Mouse (Mus musculus): ENCODE data around the gene Cnga3. TPM values are rescaled to one million over a fixed set of nuclear protein-coding genes. Genes with fewer than 3 reads are reported as not detected.

Cnga3 gene
- polyA plus RNA-seq, 1 experiment from 2014 or later = 0.75 TPM

- 73% methylated on average over 8 of the region's 8 CpGs for WGBS
- Histone ChIP-seq H3K27me3 (ENCODE audit: control insufficient read depth, insufficient read depth, low read length) (no peaks in the 10 kb centered on the region), H3K9me3 (ENCODE audit: control insufficient read depth, low read depth, low read length) (no peaks in the 10 kb centered on the region), H3K36me3 (ENCODE audit: control insufficient read depth, insufficient read depth, low read length) (no peaks in the 10 kb centered on the region), H3K4me1 (ENCODE audit: control insufficient read depth, insufficient read depth, low read length) (no peaks in the 10 kb centered on the region), H3K4me3 (ENCODE audit: low read depth, low read length) (no peak overlapping the region), H3K4me2 (replicated peaks; ENCODE audit: low read depth, low read length) (no peak overlapping the region), H3K27ac (ENCODE audit: low read length) (no peak overlapping the region), H3K9ac (replicated peaks; ENCODE audit: low read depth, low read length) (no peak overlapping the region)
- no peak for ATAC-seq (ENCODE audit: insufficient number of reproducible peaks, insufficient read depth, low FRiP score, low read depth)
Measured at GRCm38 (mm10) chr1:37242253-37242652, 28.0 kb downstream of the Cnga3 start.

GRCm38 (mm10) chr1:37246476-37246875 lies 32.2 kb downstream of the Cnga3 start:
- no peak overlapping the region for H3K27ac ChIP-seq (ENCODE audit: low read length)
- no peaks in the 10 kb centered on the region for H3K36me3 ChIP-seq (ENCODE audit: control insufficient read depth, insufficient read depth, low read length)
- H3K9ac ChIP-seq (replicated peaks; ENCODE audit: low read depth, low read length) = no peak overlapping the region
- H3K4me2 ChIP-seq (replicated peaks; ENCODE audit: low read depth, low read length) = no peak overlapping the region
- no peak overlapping the region for H3K4me3 ChIP-seq (ENCODE audit: low read depth, low read length)
- 96% methylated on average over 2 of the region's 2 CpGs for WGBS
- H3K27me3 ChIP-seq (ENCODE audit: control insufficient read depth, insufficient read depth, low read length) = no peaks in the 10 kb centered on the region
- ATAC-seq (ENCODE audit: insufficient number of reproducible peaks, insufficient read depth, low FRiP score, low read depth) = no peak
- H3K9me3 ChIP-seq (ENCODE audit: control insufficient read depth, low read depth, low read length) = no peaks in the 10 kb centered on the region
- no peaks in the 10 kb centered on the region for H3K4me1 ChIP-seq (ENCODE audit: control insufficient read depth, insufficient read depth, low read length)

GRCm38 (mm10) chr1:37248406-37248805 lies 34.2 kb downstream of the Cnga3 start:
- no peaks in the 10 kb centered on the region for H3K4me1 ChIP-seq (ENCODE audit: control insufficient read depth, insufficient read depth, low read length)
- no peaks in the 10 kb centered on the region for H3K27me3 ChIP-seq (ENCODE audit: control insufficient read depth, insufficient read depth, low read length)
- no peak for ATAC-seq (ENCODE audit: insufficient number of reproducible peaks, insufficient read depth, low FRiP score, low read depth)
- no peaks in the 10 kb centered on the region for H3K9me3 ChIP-seq (ENCODE audit: control insufficient read depth, low read depth, low read length)
- H3K27ac ChIP-seq (ENCODE audit: low read length) = no peak overlapping the region
- no peak overlapping the region for H3K9ac ChIP-seq (replicated peaks; ENCODE audit: low read depth, low read length)
- no peak overlapping the region for H3K4me3 ChIP-seq (ENCODE audit: low read depth, low read length)
- WGBS = 44% methylated on average over 2 of the region's 2 CpGs
- no peak overlapping the region for H3K4me2 ChIP-seq (replicated peaks; ENCODE audit: low read depth, low read length)
- H3K36me3 ChIP-seq (ENCODE audit: control insufficient read depth, insufficient read depth, low read length) = no peaks in the 10 kb centered on the region

- Histone ChIP-seq H3K36me3 (ENCODE audit: control insufficient read depth, insufficient read depth, low read length) (no peaks in the 10 kb centered on the region), H3K9ac (replicated peaks; ENCODE audit: low read depth, low read length) (no peak overlapping the region), H3K4me1 (ENCODE audit: control insufficient read depth, insufficient read depth, low read length) (no peaks in the 10 kb centered on the region), H3K27ac (ENCODE audit: low read length) (no peak overlapping the region), H3K9me3 (ENCODE audit: control insufficient read depth, low read depth, low read length) (no peaks in the 10 kb centered on the region), H3K27me3 (ENCODE audit: control insufficient read depth, insufficient read depth, low read length) (no peaks in the 10 kb centered on the region), H3K4me3 (ENCODE audit: low read depth, low read length) (no peak overlapping the region), H3K4me2 (replicated peaks; ENCODE audit: low read depth, low read length) (no peak overlapping the region)
- peak; percentile 54; the same call in 1 of the 2 replicates for ATAC-seq (ENCODE audit: insufficient number of reproducible peaks, insufficient read depth, low FRiP score, low read depth)
- 39% methylated on average over 5 of the region's 5 CpGs for WGBS
Measured at GRCm38 (mm10) chr1:37250643-37251310, 36.5 kb downstream of the Cnga3 start.

GRCm38 (mm10) chr1:37258443-37258842 lies 44.2 kb downstream of the Cnga3 start:
- Histone ChIP-seq H3K27ac (ENCODE audit: low read length) (no peak overlapping the region), H3K36me3 (ENCODE audit: control insufficient read depth, insufficient read depth, low read length) (no peaks in the 10 kb centered on the region), H3K9ac (replicated peaks; ENCODE audit: low read depth, low read length) (no peak overlapping the region), H3K27me3 (ENCODE audit: control insufficient read depth, insufficient read depth, low read length) (no peaks in the 10 kb centered on the region), H3K4me1 (ENCODE audit: control insufficient read depth, insufficient read depth, low read length) (no peaks in the 10 kb centered on the region), H3K9me3 (ENCODE audit: control insufficient read depth, low read depth, low read length) (no peaks in the 10 kb centered on the region), H3K4me2 (replicated peaks; ENCODE audit: low read depth, low read length) (no peak overlapping the region), H3K4me3 (ENCODE audit: low read depth, low read length) (no peak overlapping the region)
- no peak for ATAC-seq (ENCODE audit: insufficient number of reproducible peaks, insufficient read depth, low FRiP score, low read depth)
- WGBS = 92% methylated on average over 2 of the region's 2 CpGs

- Histone ChIP-seq H3K9me3 (ENCODE audit: control insufficient read depth, low read depth, low read length) (no peaks in the 10 kb centered on the region), H3K27ac (ENCODE audit: low read length) (no peak overlapping the region), H3K27me3 (ENCODE audit: control insufficient read depth, insufficient read depth, low read length) (no peaks in the 10 kb centered on the region), H3K9ac (replicated peaks; ENCODE audit: low read depth, low read length) (no peak overlapping the region), H3K4me2 (replicated peaks; ENCODE audit: low read depth, low read length) (no peak overlapping the region), H3K4me1 (ENCODE audit: control insufficient read depth, insufficient read depth, low read length) (no peaks in the 10 kb centered on the region), H3K36me3 (ENCODE audit: control insufficient read depth, insufficient read depth, low read length) (no peaks in the 10 kb centered on the region), H3K4me3 (ENCODE audit: low read depth, low read length) (no peak overlapping the region)
- ATAC-seq (ENCODE audit: insufficient number of reproducible peaks, insufficient read depth, low FRiP score, low read depth) = no peak
- 1% methylated on average over 7 of the region's 7 CpGs for WGBS
Measured at GRCm38 (mm10) chr1:37272464-37272863, 58.2 kb downstream of the Cnga3 start.

GRCm38 (mm10) chr1:37286556-37286955 lies 72.3 kb downstream of the Cnga3 start:
- H3K9me3 ChIP-seq (ENCODE audit: control insufficient read depth, low read depth, low read length) = no peaks in the 10 kb centered on the region
- no peak overlapping the region for H3K4me2 ChIP-seq (replicated peaks; ENCODE audit: low read depth, low read length)
- H3K4me3 ChIP-seq (ENCODE audit: low read depth, low read length) = no peak overlapping the region
- H3K9ac ChIP-seq (replicated peaks; ENCODE audit: low read depth, low read length) = no peak overlapping the region
- H3K36me3 ChIP-seq (ENCODE audit: control insufficient read depth, insufficient read depth, low read length) = no peaks in the 10 kb centered on the region
- H3K27ac ChIP-seq (ENCODE audit: low read length) = no peak overlapping the region
- no peaks in the 10 kb centered on the region for H3K4me1 ChIP-seq (ENCODE audit: control insufficient read depth, insufficient read depth, low read length)
- 80% methylated on average over 7 of the region's 7 CpGs for WGBS
- H3K27me3 ChIP-seq (ENCODE audit: control insufficient read depth, insufficient read depth, low read length) = no peaks in the 10 kb centered on the region
- ATAC-seq (ENCODE audit: insufficient number of reproducible peaks, insufficient read depth, low FRiP score, low read depth) = no peak

- no peak overlapping the region for H3K27ac ChIP-seq (ENCODE audit: low read length)
- H3K4me3 ChIP-seq (ENCODE audit: low read depth, low read length) = no peak overlapping the region
- H3K36me3 ChIP-seq (ENCODE audit: control insufficient read depth, insufficient read depth, low read length) = no peaks in the 10 kb centered on the region
- no peak for ATAC-seq (ENCODE audit: insufficient number of reproducible peaks, insufficient read depth, low FRiP score, low read depth)
- H3K9ac ChIP-seq (replicated peaks; ENCODE audit: low read depth, low read length) = no peak overlapping the region
- no peaks in the 10 kb centered on the region for H3K4me1 ChIP-seq (ENCODE audit: control insufficient read depth, insufficient read depth, low read length)
- H3K4me2 ChIP-seq (replicated peaks; ENCODE audit: low read depth, low read length) = no peak overlapping the region
- 81% methylated on average over 1 of the region's 1 CpGs for WGBS
- H3K9me3 ChIP-seq (ENCODE audit: control insufficient read depth, low read depth, low read length) = no peaks in the 10 kb centered on the region
- no peaks in the 10 kb centered on the region for H3K27me3 ChIP-seq (ENCODE audit: control insufficient read depth, insufficient read depth, low read length)
Measured at GRCm38 (mm10) chr1:37287748-37288147, 73.5 kb downstream of the Cnga3 start.

Data from stomach, embryonic 14.5 days (tissue).